Mouse (Mus musculus): ENCODE measurements at regions not wholly inside any gene's neighbourhood (a gene's known extent, or its start where the extent isn't known, plus 50 kb on each side); places are given as distances from the start of the nearest gene placed in this dataset.
A peak's percentile ranks its signal among the peaks of the same experiment; 100 is the strongest.

GRCm38 (mm10) chr8:92732229-92732628 is 58.1 kb downstream of the Irx6 start:
- no peak for DNase-seq (ENCODE audit: inconsistent ontology term)

GRCm38 (mm10) chr8:92735646-92736045 is 61.6 kb downstream of the Irx6 start:
- peak; percentile 90 for DNase-seq (ENCODE audit: inconsistent ontology term)

- peak; percentile 87 for DNase-seq (ENCODE audit: inconsistent ontology term)
These were observed 64.0 kb downstream of the Irx6 start for GRCm38 (mm10) chr8:92738080-92738479.

- peak; percentile 23 for DNase-seq (ENCODE audit: inconsistent ontology term)
These were observed 66.3 kb downstream of the Irx6 start for GRCm38 (mm10) chr8:92740286-92740808.

- DNase-seq (ENCODE audit: inconsistent ontology term): no peak
These were observed 67.7 kb downstream of the Irx6 start for GRCm38 (mm10) chr8:92741836-92742235.

GRCm38 (mm10) chr8:92743108-92743507 is 69.0 kb downstream of the Irx6 start:
- DNase-seq (ENCODE audit: inconsistent ontology term): no peak

GRCm38 (mm10) chr8:92747086-92747485 is 73.0 kb downstream of the Irx6 start:
- no peak for DNase-seq (ENCODE audit: inconsistent ontology term)

- DNase-seq (ENCODE audit: inconsistent ontology term): peak; percentile 94
These were observed 73.9 kb downstream of the Irx6 start for GRCm38 (mm10) chr8:92747951-92748350.

- DNase-seq (ENCODE audit: inconsistent ontology term): no peak
These were observed 67.2 kb upstream of the Mmp2 start for GRCm38 (mm10) chr8:92759848-92760247.

GRCm38 (mm10) chr8:92760933-92761332 is 66.2 kb upstream of the Mmp2 start:
- no peak for DNase-seq (ENCODE audit: inconsistent ontology term)

GRCm38 (mm10) chr8:92761959-92762600 is 65.0 kb upstream of the Mmp2 start:
- DNase-seq (ENCODE audit: inconsistent ontology term): no peak

GRCm38 (mm10) chr8:92771856-92772650 is 55.0 kb upstream of the Mmp2 start:
- no peak for DNase-seq (ENCODE audit: inconsistent ontology term)

- DNase-seq (ENCODE audit: inconsistent ontology term): no peak
These were observed 54.3 kb upstream of the Mmp2 start for GRCm38 (mm10) chr8:92772826-92773225.

GRCm38 (mm10) chr8:92775186-92775585 is 51.9 kb upstream of the Mmp2 start:
- no peak for DNase-seq (ENCODE audit: inconsistent ontology term)

GRCm38 (mm10) chr8:92777106-92777505 is 50.0 kb upstream of the Mmp2 start:
- DNase-seq (ENCODE audit: inconsistent ontology term): no peak
